Mouse (Mus musculus) embryonic fibroblast, embryonic 13.5 days (primary cell): ENCODE results near the gene Shank3.

Source experiments
- CTCF ChIP-seq: IDR thresholded peaks from 2 replicates; pipeline ENCODE4 v1.5.1; 2011; ENCODE audit warnings: mild to moderate bottlenecking, control low read depth, low read length, moderate library complexity, borderline replicate concordance; ENCODE audit not compliant: insufficient read depth
- POLR2A ChIP-seq: IDR thresholded peaks from 2 replicates; pipeline ENCODE4 v1.6.1; 2011; ENCODE audit warnings: low read depth, mild to moderate bottlenecking, control low read depth, low read length, moderate library complexity

- TF ChIP-seq POLR2A = no peak
- no peak for TF ChIP-seq CTCF
Measured at GRCm38 (mm10) chr15:89522566-89523282, 23.3 kb downstream of the Shank3 start.
